Mouse (Mus musculus) heart, postnatal 0 days (tissue): ENCODE results near the gene Cux2. TPM values are rescaled to one million over a fixed set of nuclear protein-coding genes. Genes with fewer than 3 reads are reported as not detected.

ENCODE experiments used
- ATAC-seq: fragments of 200-750 bp; cut with Nextera tagmentation; 2 replicates; pipeline ENCODE4 v1.8.0; 2017; ENCODE audit warnings: low read depth, moderate number of reproducible peaks, moderate library complexity; ENCODE audit not compliant: insufficient read depth
- DNase-seq: peaks from one replicate; pipeline ENCODE4 v3.0.0-alpha.2; 2016; ENCODE audit warnings: low spot score
- H3K27ac ChIP-seq: fragments of 300-500 bp; sonication (generic); 2 replicates; pipeline ENCODE4 v1.5.1; 2014; ENCODE audit warnings: low read depth, mild to moderate bottlenecking
- H3K27me3 ChIP-seq: fragments of 300-500 bp; sonication (generic); 2 replicates; pipeline ENCODE4 v1.6.1; 2014; ENCODE audit warnings: low read length, mixed read lengths; ENCODE audit not compliant: control insufficient read depth, insufficient read depth
- H3K36me3 ChIP-seq: fragments of 300-500 bp; sonication (generic); replicated peaks from 2 replicates; pipeline ENCODE4 v1.6.1; 2014; ENCODE audit warnings: low read length, mixed read lengths; ENCODE audit not compliant: control insufficient read depth, insufficient read depth
- H3K4me1 ChIP-seq: fragments of 300-500 bp; sonication (generic); 2 replicates; pipeline ENCODE4 v1.6.1; 2014; ENCODE audit warnings: antibody characterized with exemption; ENCODE audit not compliant: control insufficient read depth, insufficient read depth
- H3K4me2 ChIP-seq: fragments of 300-500 bp; sonication (generic); 2 replicates; pipeline ENCODE4 v1.6.1; 2014; ENCODE audit warnings: low read depth, mild to moderate bottlenecking, low read length, moderate library complexity
- H3K4me3 ChIP-seq: fragments of 300-500 bp; sonication (generic); 2 replicates; pipeline ENCODE4 v1.5.1; 2014; ENCODE audit warnings: low read depth, low read length
- H3K9ac ChIP-seq: fragments of 300-500 bp; sonication (generic); replicated peaks from 2 replicates; pipeline ENCODE4 v1.6.1; 2014; ENCODE audit warnings: low read depth, low read length, mixed read lengths
- H3K9me3 ChIP-seq: fragments of 300-500 bp; sonication (generic); replicated peaks from 2 replicates; pipeline ENCODE4 v1.6.1; 2016; ENCODE audit warnings: low read length; ENCODE audit not compliant: control insufficient read depth
- CTCF ChIP-seq: IDR thresholded peaks from 2 replicates; pipeline ENCODE4 v1.5.1; 2016; ENCODE audit warnings: antibody characterized with exemption, control low read depth, low read depth
- EP300 ChIP-seq: IDR thresholded peaks from 2 replicates; pipeline ENCODE4 v1.6.1; 2016; ENCODE audit warnings: antibody characterized with exemption, low read depth
- WGBS: fragments of 180-500 bp; shearing (Covaris S2); extraction: QIAGEN DNeasy Blood & Tissue Kit; methylation state at CpG from one replicate; pipeline ENCODE4 v1.1.7; 2014; 5-methylcytosine and 5-hydroxymethylcytosine counted together
- polyA plus RNA-seq: library from polyadenylated mRNA; unstranded; fragments of >200 nt; fragmentation: Nextera tagmentation; extraction: Ambion mirVana; gene quantifications from 2 replicates; pipeline ENCODE4 v1.2.1, GENCODE M21; 2015
- total RNA-seq: library from RNA; depleted of rRNA; stranded (reverse); fragments of >200 nt; gene quantifications from 2 replicates; pipeline ENCODE4 v1.2.3, GENCODE M21; 2014; ENCODE audit warnings: low replicate concordance

The Cux2 gene
- total and polyA plus RNA-seq, 2 experiments from 2014 or later: 1.3 to 9.5 TPM

GRCm38 (mm10) chr5:122059060-122060017 is 9.4 kb upstream of the Cux2 start:
- TF ChIP-seq CTCF: peak; percentile 87
- TF ChIP-seq EP300: no peak

GRCm38 (mm10) chr5:122057622-122058021 is 7.7 kb upstream of the Cux2 start:
- 62% methylated on average over 6 of the region's 6 CpGs for WGBS
- H3K4me2 ChIP-seq: no peak overlapping the region
- H3K36me3 ChIP-seq: no peaks in the 10 kb centered on the region
- no peak for TF ChIP-seq EP300
- peak; percentile 38; the same call in 1 of the 2 replicates for TF ChIP-seq CTCF
- H3K27ac ChIP-seq: no peak overlapping the region
- no peaks in the 10 kb centered on the region for H3K9me3 ChIP-seq
- no peak overlapping the region for H3K9ac ChIP-seq
- H3K4me3 ChIP-seq: no peak overlapping the region
- no peak for DNase-seq
- no peak for ATAC-seq
- 0 out of 2 replicates have a peak, but pooled peaks cover 4% of the 10 kb centered on the region for H3K27me3 ChIP-seq
- H3K4me1 ChIP-seq: 0 out of 2 replicates have a peak, but pooled peaks cover 5% of the 10 kb centered on the region

More at GRCm38 (mm10) chr5:122059060-122060017, 9.4 kb upstream of the Cux2 start:
- Histone ChIP-seq H3K9ac (0 out of 2 replicates have a peak overlapping the region, but pooled peaks have one; percentile 8), H3K4me2 (peak overlapping the region; percentile 53), H3K4me3 (peak overlapping the region; percentile 28), H3K4me1 (0 out of 2 replicates have a peak, but pooled peaks cover 7% of the 10 kb centered on the region), H3K27ac (no peak overlapping the region), H3K9me3 (no peaks in the 10 kb centered on the region), H3K36me3 (no peaks in the 10 kb centered on the region), H3K27me3 (no peaks in the 10 kb centered on the region)
- 25% methylated on average over 39 of the region's 39 CpGs for WGBS
- DNase-seq (peak; percentile 42), ATAC-seq (peak; percentile 25; the same call in 1 of the 2 replicates)

DNA sequence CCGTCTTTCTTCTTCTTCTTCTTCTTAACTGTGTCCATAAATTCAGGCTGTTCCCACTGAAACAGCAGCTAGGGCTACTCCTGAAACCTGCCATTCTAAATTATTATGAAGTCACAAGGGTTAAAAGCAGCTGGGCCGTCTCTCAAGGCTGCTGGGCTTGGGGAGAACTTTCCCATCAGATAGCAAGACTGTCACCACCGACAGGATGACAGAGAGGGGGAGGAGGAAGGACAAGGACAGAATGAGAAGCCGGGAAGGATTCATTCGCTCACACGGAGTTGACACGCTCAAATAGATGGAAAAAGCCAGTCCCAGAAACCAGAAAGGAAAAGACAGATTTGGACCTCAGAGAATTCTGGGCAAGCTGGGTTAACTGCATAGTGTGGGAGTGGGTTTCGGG is 6.7 kb upstream of the Cux2 start:
- Histone ChIP-seq H3K4me2 (no peak overlapping the region), H3K36me3 (no peaks in the 10 kb centered on the region), H3K4me1 (no peaks in the 10 kb centered on the region), H3K9me3 (no peaks in the 10 kb centered on the region), H3K27me3 (0 out of 2 replicates have a peak, but pooled peaks cover 4% of the 10 kb centered on the region), H3K4me3 (no peak overlapping the region), H3K9ac (no peak overlapping the region), H3K27ac (no peak overlapping the region)
- no peak for DNase-seq
- TF ChIP-seq CTCF (no peak), EP300 (no peak)
- WGBS: 58% methylated on average over 8 of the region's 8 CpGs
- ATAC-seq: no peak

- H3K9ac ChIP-seq: no peak overlapping the region
- peak overlapping the region; percentile 36 for H3K4me2 ChIP-seq
- H3K9me3 ChIP-seq: no peaks in the 10 kb centered on the region
- 0 out of 2 replicates have a peak overlapping the region, but pooled peaks have one; percentile 17 for H3K4me3 ChIP-seq
- TF ChIP-seq EP300 (no peak), CTCF (no peak)
- H3K36me3 ChIP-seq: no peaks in the 10 kb centered on the region
- peaks cover 6% of the 10 kb centered on the region for H3K27me3 ChIP-seq
- DNase-seq (peak; percentile 51), ATAC-seq (peak; percentile 49)
- 41% methylated on average over 13 of the region's 13 CpGs for WGBS
- no peak overlapping the region for H3K27ac ChIP-seq
- peaks cover 6% of the 10 kb centered on the region for H3K4me1 ChIP-seq
Observed at GRCm38 (mm10) chr5:122054130-122054843, 4.4 kb upstream of the Cux2 start.

- Histone ChIP-seq H3K27ac (no peak overlapping the region), H3K27me3 (peaks cover 13% of the 10 kb centered on the region), H3K36me3 (no peaks in the 10 kb centered on the region), H3K4me3 (no peak overlapping the region), H3K9me3 (no peaks in the 10 kb centered on the region), H3K4me1 (peaks cover 10% of the 10 kb centered on the region), H3K9ac (no peak overlapping the region), H3K4me2 (no peak overlapping the region)
- DNase-seq (no peak), ATAC-seq (no peak)
- 36% methylated on average over 15 of the region's 15 CpGs for WGBS
- TF ChIP-seq CTCF: no peak
- TF ChIP-seq EP300: no peak
Observed at GRCm38 (mm10) chr5:122053587-122053986, 3.7 kb upstream of the Cux2 start.
